Mouse (Mus musculus): ENCODE data around the gene Nfix.
"Not testable (repeated sequence)": the region's sequence is repeated elsewhere in the genome, so short reads cannot be mapped to it uniquely, and the experiment has no call there.

Nfix gene

DNA sequence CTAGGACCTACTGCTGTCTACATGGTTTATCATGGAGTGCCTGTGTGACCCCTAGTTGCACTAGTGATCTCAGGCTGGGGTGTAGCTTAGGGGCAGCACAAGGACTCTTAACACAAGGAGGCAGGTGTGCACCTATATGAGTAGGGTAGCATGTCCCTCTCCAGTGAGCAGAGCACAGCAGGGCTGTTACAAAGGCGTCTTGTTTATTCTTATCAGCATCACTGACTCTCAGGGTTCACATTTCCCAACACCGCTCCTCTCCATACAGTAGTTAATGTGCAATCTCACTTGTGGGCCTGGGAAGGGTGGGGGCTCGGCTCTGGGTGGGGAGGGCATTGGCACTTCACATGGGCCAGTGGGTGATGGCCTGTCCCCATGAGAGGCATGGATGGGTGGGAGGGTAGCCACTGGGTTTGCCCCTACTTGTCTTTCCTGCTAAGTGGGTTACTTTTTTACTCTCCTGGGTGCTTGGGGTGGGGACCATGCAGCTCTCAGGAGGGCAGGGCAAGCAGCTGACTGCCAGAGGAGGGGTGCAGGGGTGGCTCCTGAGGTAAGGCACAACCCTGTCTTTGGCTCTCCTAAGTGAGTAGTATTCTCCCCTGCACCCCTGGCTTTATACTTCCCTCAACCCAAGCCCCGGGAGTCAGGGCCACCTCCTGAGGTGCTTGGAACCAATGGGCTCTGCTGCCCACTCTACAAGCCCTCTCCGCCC is 129.7 kb downstream of the Nfix start:
- DNase-seq (ENCODE audit: extremely low spot score, low read depth, low spot score): not testable (repeated sequence)

DNA sequence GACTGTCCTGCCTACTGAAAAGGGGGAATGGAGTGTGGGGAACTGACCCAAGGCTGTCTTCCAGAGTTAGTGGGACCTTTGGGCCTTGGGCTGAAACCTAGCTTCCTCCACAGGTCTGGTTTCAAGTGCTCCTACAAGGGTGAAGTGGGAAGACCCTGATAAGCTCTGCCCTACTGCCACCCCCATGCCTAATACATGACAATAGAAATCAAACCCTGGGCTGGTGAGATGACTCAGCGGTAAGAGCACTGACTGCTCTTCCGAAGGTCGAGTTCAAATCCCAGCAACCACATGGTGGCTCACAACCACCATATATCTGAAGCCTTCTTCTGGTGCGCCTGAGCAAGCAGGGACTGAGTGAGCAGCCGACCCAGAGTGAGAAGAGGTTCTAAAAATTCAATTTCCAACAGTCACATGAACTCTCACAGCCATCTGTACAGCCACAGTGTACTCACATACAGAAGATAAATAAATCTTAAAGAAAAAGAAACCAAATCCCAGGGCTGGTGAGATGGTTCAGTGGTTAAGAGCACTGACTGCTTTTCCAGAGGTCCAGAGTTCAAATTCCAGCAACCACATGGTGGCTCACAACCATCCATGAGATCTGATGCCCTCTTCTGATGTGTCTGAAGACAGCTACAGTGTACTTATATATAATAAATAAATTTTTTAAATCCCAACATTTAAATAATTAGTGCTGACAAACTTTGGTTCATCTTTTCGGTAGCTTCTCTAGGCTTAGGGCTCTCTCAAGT is 131.2 kb downstream of the Nfix start:
- DNase-seq (ENCODE audit: extremely low spot score, low read depth, low spot score): no peak

GRCm38 (mm10) chr8:84668081-84668480 is 132.1 kb downstream of the Nfix start:
- no peak for DNase-seq (ENCODE audit: extremely low spot score, low read depth, low spot score)

GRCm38 (mm10) chr8:84665385-84665893 is 134.7 kb downstream of the Nfix start:
- DNase-seq (ENCODE audit: extremely low spot score, low read depth, low spot score): no peak

DNA sequence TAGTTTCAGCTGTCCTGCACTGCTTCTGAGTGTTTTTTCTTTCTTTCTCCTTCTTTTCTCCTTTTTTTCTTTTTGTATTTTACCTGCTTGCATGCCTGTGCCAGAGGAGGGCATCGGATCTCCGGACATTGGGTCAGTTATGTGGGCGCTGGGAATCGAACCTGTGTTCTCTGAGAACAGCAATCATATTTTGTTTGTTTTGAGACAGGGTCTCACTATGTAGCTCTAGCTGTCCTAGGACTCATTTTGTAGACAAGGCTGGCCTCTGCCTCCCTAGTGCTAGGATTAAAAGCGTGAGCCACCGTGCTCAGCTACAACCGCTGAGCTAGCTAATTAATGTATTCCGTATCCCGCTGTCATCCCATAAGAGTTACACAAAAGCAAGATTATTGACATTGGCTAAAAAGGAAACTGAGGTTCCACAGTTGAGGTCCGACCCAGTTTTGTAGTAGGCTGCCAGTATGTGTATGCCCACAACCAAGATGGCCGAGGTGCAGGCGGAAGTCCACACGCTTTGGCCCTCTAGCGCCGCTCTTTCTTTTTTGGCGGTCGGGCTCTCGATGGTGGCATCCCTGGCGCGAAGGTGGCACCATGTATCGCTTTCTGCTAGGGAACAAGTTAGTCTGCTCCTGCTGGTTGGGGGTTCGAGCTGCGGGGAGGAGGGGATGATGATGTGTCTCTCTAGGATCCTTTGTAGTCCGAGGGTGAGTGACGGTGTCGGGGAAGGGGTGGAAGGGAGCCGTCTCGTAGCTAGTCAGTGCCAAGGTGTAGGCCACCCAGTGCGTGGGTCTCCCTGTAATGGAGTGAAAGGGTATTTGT is 135.4 kb downstream of the Nfix start:
- no peak for DNase-seq (ENCODE audit: extremely low spot score, low read depth, low spot score)

- DNase-seq (ENCODE audit: extremely low spot score, low read depth, low spot score): no peak
Measured at GRCm38 (mm10) chr8:84663483-84664327, 136.4 kb downstream of the Nfix start.

- DNase-seq (ENCODE audit: extremely low spot score, low read depth, low spot score): no peak
Measured at GRCm38 (mm10) chr8:84662581-84663065, 137.5 kb downstream of the Nfix start, which contains the start of gene Ier2. Gene Ier2, minus strand, starts transcription at chr8:84662852.

DNA sequence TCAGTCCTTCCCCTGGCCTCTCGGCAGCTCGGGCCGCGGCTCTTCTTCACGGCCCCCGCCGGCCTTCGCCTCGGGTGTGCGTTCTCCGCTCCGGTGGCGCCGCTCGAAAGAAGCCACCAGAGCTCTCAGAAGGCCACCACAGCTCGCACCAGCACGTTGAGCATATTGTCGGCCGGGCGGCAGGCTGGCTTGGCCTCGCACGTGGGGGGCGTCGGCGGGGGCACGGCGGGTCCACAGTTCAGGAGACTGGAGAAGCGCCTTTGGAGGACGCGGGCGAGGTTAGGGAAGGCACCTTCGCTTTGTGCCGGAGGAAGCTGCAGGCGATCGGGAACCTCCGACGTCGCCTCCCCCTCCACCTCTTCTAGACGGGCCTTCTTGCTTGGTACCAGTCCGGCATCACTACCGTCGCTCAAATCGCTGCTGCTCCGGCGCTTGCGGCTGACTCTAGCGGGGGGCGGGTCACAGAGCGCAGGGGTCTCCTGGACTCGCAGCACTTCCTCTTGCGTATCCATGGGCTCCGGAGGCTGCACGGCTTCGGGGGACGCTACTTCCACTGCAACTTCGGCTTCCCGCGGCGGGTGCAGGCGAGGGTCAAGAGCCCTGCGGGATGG is 138.1 kb downstream of the Nfix start:
- DNase-seq (ENCODE audit: extremely low spot score, low read depth, low spot score): no peak

- DNase-seq (ENCODE audit: extremely low spot score, low read depth, low spot score): no peak
Measured at GRCm38 (mm10) chr8:84661458-84661871, 138.7 kb downstream of the Nfix start.

DNA sequence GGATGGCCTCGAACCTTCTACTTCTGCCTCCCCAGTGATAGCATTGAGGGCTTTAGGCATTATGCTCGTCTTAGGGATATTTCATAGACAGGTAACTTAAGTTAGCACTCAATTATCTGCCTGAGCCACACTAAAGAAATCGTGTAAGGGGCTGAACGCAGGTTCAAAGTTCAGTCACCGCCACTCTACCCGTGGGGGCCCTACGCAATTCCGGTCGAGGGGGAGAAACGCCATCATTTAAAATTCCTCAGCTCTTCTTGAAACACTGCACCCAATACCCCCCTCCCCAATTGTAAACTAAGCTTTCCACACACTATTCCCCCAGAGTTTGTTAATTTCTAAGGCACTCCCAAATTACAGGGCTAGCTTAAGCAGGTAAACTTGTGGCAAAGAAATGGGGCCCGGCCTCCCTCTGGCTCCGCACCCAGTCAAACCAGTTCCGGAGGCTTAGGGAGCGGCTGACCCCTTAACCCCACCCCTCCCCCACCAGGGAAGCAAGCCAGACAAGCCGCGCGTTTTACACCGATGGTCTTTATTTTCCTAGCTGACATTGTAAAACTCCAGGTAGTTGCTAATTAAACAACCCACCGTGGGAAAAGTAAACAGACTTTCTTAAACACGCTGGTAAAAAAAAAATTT is 139.2 kb downstream of the Nfix start:
- no peak for DNase-seq (ENCODE audit: extremely low spot score, low read depth, low spot score)

DNA sequence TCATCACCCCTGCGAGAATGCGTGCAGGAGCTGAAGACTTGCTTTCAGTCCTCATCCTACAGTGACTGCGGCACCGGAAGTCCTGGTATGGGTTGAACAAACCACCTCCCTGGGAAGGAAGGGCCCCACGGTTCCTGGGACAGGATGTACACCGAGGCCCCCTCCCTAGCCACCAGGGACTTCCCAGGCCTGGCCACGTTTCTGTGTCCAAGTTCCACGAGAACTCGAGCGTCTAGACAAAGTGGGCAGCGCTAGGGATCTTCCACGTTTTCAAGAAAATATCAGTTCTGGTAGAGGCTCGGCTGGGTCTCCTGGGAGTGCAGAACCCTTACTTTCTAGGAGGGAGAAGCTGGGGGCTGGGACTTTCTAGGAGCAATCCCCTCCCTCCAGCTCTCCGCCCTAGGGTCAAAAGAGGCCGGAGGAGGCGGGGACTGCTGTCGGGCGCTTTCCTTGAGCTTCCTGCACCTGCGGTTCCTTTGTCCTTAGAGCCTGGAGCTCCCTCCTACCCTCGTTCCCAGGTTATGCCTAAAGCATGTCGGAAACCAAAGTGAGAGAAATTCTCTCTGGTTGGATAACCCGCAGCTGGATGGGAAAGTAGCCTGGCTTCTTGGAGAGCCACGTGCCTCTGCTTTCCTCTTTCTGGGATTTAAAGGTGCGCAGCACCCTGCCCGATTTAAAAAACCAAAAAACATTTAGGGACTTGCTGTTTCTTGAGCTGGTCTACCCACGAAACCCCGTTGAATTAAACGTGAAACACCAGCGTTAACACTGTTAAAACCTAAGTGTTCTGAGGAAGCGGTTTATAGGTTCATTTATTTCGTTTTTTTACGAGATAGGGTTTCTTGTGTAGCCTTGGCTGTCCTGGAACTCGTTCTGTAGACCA is 140.0 kb downstream of the Nfix start:
- no peak for DNase-seq (ENCODE audit: extremely low spot score, low read depth, low spot score)

DNA sequence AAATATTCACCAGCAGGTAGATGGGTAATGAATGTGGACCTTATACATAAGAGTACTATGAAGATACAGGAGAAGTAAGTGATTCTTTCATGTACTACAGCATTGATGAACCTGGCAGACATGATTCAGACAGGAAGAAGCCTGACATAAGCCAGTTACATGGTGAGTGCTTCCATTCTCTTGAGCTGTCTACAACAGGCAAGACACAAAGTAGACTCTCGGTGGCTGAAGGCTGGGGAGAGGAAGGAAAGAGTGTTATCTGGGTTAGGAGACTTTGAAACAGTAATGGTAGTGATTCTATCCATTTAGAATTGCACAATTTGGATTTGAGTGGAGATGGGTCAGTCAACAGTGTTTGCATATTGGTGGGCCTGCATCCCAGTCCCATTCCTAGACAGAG is 141.2 kb downstream of the Nfix start:
- DNase-seq (ENCODE audit: extremely low spot score, low read depth, low spot score): no peak

- no peak for DNase-seq (ENCODE audit: extremely low spot score, low read depth, low spot score)
Measured at GRCm38 (mm10) chr8:84657680-84658079, 142.5 kb downstream of the Nfix start.

GRCm38 (mm10) chr8:84657203-84657602 is 142.9 kb downstream of the Nfix start:
- no peak for DNase-seq (ENCODE audit: extremely low spot score, low read depth, low spot score)

DNA sequence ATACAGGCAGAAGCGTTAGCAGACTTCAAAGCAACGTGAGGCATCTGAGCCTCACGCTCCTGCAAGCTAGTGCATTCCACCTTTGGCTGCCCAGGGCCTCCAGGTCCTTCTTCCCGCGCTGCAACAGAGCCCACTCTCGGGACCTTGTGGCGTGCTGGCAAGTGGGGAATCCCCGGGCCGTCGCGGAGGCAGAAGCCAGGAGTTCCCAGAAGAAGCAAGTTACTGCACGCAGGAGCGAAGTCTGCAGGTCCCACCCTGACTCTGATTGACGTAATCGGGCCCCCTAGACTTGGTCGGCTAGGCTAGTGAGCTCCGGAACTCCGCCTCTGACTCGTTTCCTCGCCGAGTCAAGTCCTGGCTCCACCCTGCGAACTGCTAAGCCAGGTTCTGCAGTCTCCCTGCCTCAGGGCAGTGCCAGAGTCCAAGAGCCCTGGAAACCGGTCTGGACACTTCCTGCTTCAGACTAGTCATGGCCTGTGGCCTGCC is 143.5 kb downstream of the Nfix start:
- DNase-seq (ENCODE audit: extremely low spot score, low read depth, low spot score): no peak

GRCm38 (mm10) chr8:84656191-84656525 is 144.0 kb downstream of the Nfix start:
- DNase-seq (ENCODE audit: extremely low spot score, low read depth, low spot score): no peak

GRCm38 (mm10) chr8:84655336-84656190 is 144.6 kb downstream of the Nfix start:
- DNase-seq (ENCODE audit: extremely low spot score, low read depth, low spot score): no peak

Data from hindlimb bud, embryonic 11.5 days (tissue).